Mouse (Mus musculus): ENCODE results near the gene Acaca.

DNA sequence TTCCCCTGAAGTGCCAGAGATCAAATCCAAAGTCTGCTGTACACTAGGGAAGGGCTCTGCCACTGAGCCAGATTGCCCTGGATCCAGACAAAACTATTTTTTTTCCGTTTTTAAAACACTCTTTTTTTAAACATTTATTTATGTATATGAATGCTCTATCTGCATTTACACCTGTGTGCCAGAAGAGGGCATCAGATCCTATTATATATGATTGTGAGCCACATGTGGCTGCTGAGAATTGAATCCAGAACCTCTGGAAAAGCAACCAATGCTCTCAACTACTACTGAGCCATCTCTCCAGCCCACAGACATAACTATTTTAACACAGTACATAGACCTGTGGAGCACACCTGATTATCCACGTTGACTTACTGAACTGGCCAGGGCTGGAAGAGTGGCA, 13.3 kb upstream of the Acaca start:
- TF ChIP-seq CTCF (IDR thresholded peaks at IDR 0.05; ENCODE audit: borderline replicate concordance, insufficient read depth, low read length), result no peak
- TF ChIP-seq POLR2A (IDR thresholded peaks at IDR 0.05; ENCODE audit: low read depth, low read length), result no peak

Measured in embryonic fibroblast, embryonic 13.5 days (primary cell).